ENCODE assay signal across 18 mouse cellular contexts in genomic region chr11:116991964-116992363, GRCm38 (mm10).
"Had no signal": no experiment of that assay in that cellular context is flagged by ENCODE, and none has a peak within 500 bp of the region (broad histone marks: within the 10 kb centered on the region; RNA-seq: fewer than 3 reads in every experiment).

No protein-coding gene starts in this region.

- DNase-seq: kidney, adult 9 months; kidney, postnatal 36 days; layer of hippocampus, adult 9-11 months; layer of hippocampus, postnatal 36 days; liver; liver, embryonic 13.5 days; liver, postnatal 0 days; lung, postnatal 14 days; right cerebral cortex, postnatal 4 days; spleen, adult 18-20 months; thymus, postnatal 4 days had no signal

- H3K4me1 ChIP-seq: liver, embryonic 13.5 days had no signal

- H3K4me2 ChIP-seq: limb, embryonic 12.5 days; liver, embryonic 13.5 days; lung, embryonic 15.5 days; midbrain, embryonic 12.5 days; neural tube, embryonic 12.5 days; stomach, embryonic 15.5 days had no signal

- H3K9me3 ChIP-seq: limb, embryonic 12.5 days; liver, embryonic 13.5 days; lung, embryonic 15.5 days; midbrain, embryonic 12.5 days; neural tube, embryonic 12.5 days; stomach, embryonic 15.5 days had no signal

- H3K9ac ChIP-seq: limb, embryonic 12.5 days; liver, embryonic 13.5 days; liver, postnatal 0 days; lung, embryonic 15.5 days; midbrain, embryonic 12.5 days; neural tube, embryonic 12.5 days; stomach, embryonic 15.5 days had no signal

- H3K36me3 ChIP-seq: limb, embryonic 12.5 days; liver, embryonic 13.5 days; lung, embryonic 15.5 days; neural tube, embryonic 12.5 days; stomach, embryonic 15.5 days had no signal

- H3K27ac ChIP-seq: kidney, postnatal 0 days; limb, embryonic 12.5 days; liver, embryonic 13.5 days; lung, embryonic 15.5 days; macrophage; midbrain, embryonic 12.5 days; neural tube, embryonic 12.5 days; stomach, embryonic 15.5 days had no signal

- H3K4me3 ChIP-seq: limb, embryonic 12.5 days; liver, embryonic 13.5 days; lung, embryonic 15.5 days; midbrain, embryonic 12.5 days; neural tube, embryonic 12.5 days; stomach, embryonic 15.5 days had no signal

- ATAC-seq: liver, postnatal 0 days had no signal
